Comparison of ENCODE assay signal across 9 mouse cellular contexts in the genomic region with DNA sequence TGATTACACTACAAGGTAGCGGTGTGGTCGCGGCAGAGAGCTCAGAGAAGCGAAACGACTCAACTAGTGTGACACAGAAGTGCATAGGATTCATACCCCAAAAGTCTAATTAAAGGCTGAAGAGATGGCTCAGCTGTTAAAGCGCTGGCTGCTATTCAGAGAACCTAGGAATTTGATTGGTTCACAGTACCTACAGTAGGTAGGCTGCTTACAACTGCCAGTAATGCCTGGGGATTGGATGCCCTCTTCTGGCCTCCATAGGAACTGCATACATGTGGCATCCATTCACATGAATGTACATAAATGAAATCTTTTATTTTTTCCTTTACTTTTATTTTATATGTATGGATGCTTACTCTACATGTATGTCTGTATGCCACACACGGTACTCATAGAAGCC. TPM values are rescaled to one million over a fixed set of nuclear protein-coding genes. Genes with fewer than 3 reads are reported as not detected.
DNase-seq lines count a peak whose midpoint lies in the region; ATAC-seq lines count a peak whose summit lies in the region.
"Had no signal": no experiment of that assay in that cellular context is flagged by ENCODE, and none has a peak within 500 bp of the region (broad histone marks: within the 10 kb centered on the region; RNA-seq: fewer than 3 reads in every experiment).

No protein-coding gene starts in this region.

- no peaks in the 10 kb centered on the region for H3K9me3 ChIP-seq in hindbrain, embryonic 11.5 days (ENCODE audit: control insufficient read depth, low read length)
- no peaks in the 10 kb centered on the region for H3K9me3 ChIP-seq in hindbrain, embryonic 12.5 days (replicated peaks)
- H3K9me3 ChIP-seq in embryonic facial prominence, embryonic 11.5 days (replicated peaks; ENCODE audit: control insufficient read depth, low read length), result no peaks in the 10 kb centered on the region
- no peaks in the 10 kb centered on the region for H3K9me3 ChIP-seq in midbrain, embryonic 13.5 days
- H3K9me3 ChIP-seq: lung, embryonic 15.5 days had no signal

- no peak overlapping the region for H3K4me3 ChIP-seq in hindbrain, embryonic 11.5 days (ENCODE audit: low read depth, low read length)
- no peak overlapping the region for H3K4me3 ChIP-seq in hindbrain, embryonic 12.5 days
- no peak overlapping the region for H3K4me3 ChIP-seq in embryonic facial prominence, embryonic 11.5 days (ENCODE audit: low read depth, low read length)
- no peak overlapping the region for H3K4me3 ChIP-seq in midbrain, embryonic 13.5 days (replicated peaks)
- H3K4me3 ChIP-seq: lung, embryonic 15.5 days had no signal

- no peak overlapping the region for H3K9ac ChIP-seq in hindbrain, embryonic 11.5 days (ENCODE audit: low read depth, low read length)
- H3K9ac ChIP-seq in hindbrain, embryonic 12.5 days, result no peak overlapping the region
- H3K9ac ChIP-seq in embryonic facial prominence, embryonic 11.5 days (replicated peaks; ENCODE audit: low read length), result no peak overlapping the region
- no peak overlapping the region for H3K9ac ChIP-seq in midbrain, embryonic 13.5 days (replicated peaks)
- H3K9ac ChIP-seq: lung, embryonic 15.5 days had no signal

- peaks cover 29% of the 10 kb centered on the region for H3K27me3 ChIP-seq in hindbrain, embryonic 11.5 days (ENCODE audit: control insufficient read depth, insufficient read depth, low read length)
- H3K27me3 ChIP-seq in hindbrain, embryonic 12.5 days, result peaks cover 38% of the 10 kb centered on the region
- H3K27me3 ChIP-seq in embryonic facial prominence, embryonic 11.5 days (ENCODE audit: control insufficient read depth, insufficient read depth, low read length), result peaks cover 22% of the 10 kb centered on the region
- H3K27me3 ChIP-seq in midbrain, embryonic 13.5 days, result peaks cover 39% of the 10 kb centered on the region

- H3K27ac ChIP-seq in hindbrain, embryonic 11.5 days (ENCODE audit: low read depth, low read length), result no peak overlapping the region
- no peak overlapping the region for H3K27ac ChIP-seq in hindbrain, embryonic 12.5 days
- H3K27ac ChIP-seq in embryonic facial prominence, embryonic 11.5 days (replicated peaks; ENCODE audit: low read depth, low read length), result no peak overlapping the region
- H3K27ac ChIP-seq in midbrain, embryonic 13.5 days, result no peak overlapping the region
- H3K27ac ChIP-seq: lung, embryonic 15.5 days had no signal

- WGBS in hindbrain, embryonic 11.5 days, result 32% methylated on average over 7 of the region's 7 CpGs
- 20% methylated on average over 7 of the region's 7 CpGs for WGBS in hindbrain, embryonic 12.5 days
- 27% methylated on average over 7 of the region's 7 CpGs for WGBS in embryonic facial prominence, embryonic 11.5 days
- 31% methylated on average over 7 of the region's 7 CpGs for WGBS in midbrain, embryonic 13.5 days

- H3K36me3 ChIP-seq in hindbrain, embryonic 11.5 days (ENCODE audit: control insufficient read depth, insufficient read depth, low read length), result no peaks in the 10 kb centered on the region
- no peaks in the 10 kb centered on the region for H3K36me3 ChIP-seq in hindbrain, embryonic 12.5 days
- H3K36me3 ChIP-seq in embryonic facial prominence, embryonic 11.5 days (replicated peaks; ENCODE audit: control insufficient read depth, insufficient read depth, low read depth, low read length), result no peaks in the 10 kb centered on the region
- H3K36me3 ChIP-seq in midbrain, embryonic 13.5 days, result no peaks in the 10 kb centered on the region
- H3K36me3 ChIP-seq: lung, embryonic 15.5 days had no signal

- ATAC-seq in hindbrain, embryonic 11.5 days (ENCODE audit: low FRiP score), result no peak
- ATAC-seq in hindbrain, embryonic 12.5 days (ENCODE audit: low FRiP score), result no peak
- no peak for ATAC-seq in embryonic facial prominence, embryonic 11.5 days (replicated peaks; ENCODE audit: insufficient number of reproducible peaks, low FRiP score, low TSS enrichment, low read depth)
- ATAC-seq in midbrain, embryonic 13.5 days, result 0 out of 2 replicates have a peak, but pooled peaks have one; percentile 28

- no peaks in the 10 kb centered on the region for H3K4me1 ChIP-seq in hindbrain, embryonic 11.5 days (replicated peaks; ENCODE audit: control insufficient read depth, insufficient read depth, low read length)
- H3K4me1 ChIP-seq in hindbrain, embryonic 12.5 days, result peaks cover 13% of the 10 kb centered on the region
- no peaks in the 10 kb centered on the region; the same call in 1 of the 2 replicates for H3K4me1 ChIP-seq in embryonic facial prominence, embryonic 11.5 days (ENCODE audit: control insufficient read depth, insufficient read depth, low read length)
- peaks cover 12% of the 10 kb centered on the region for H3K4me1 ChIP-seq in midbrain, embryonic 13.5 days (replicated peaks)

- no peak overlapping the region for H3K4me2 ChIP-seq in hindbrain, embryonic 11.5 days (replicated peaks; ENCODE audit: low read depth, low read length)
- no peak overlapping the region for H3K4me2 ChIP-seq in hindbrain, embryonic 12.5 days (replicated peaks)
- no peak overlapping the region for H3K4me2 ChIP-seq in embryonic facial prominence, embryonic 11.5 days (ENCODE audit: low read depth, low read length)
- no peak overlapping the region for H3K4me2 ChIP-seq in midbrain, embryonic 13.5 days (replicated peaks)
- H3K4me2 ChIP-seq: lung, embryonic 15.5 days had no signal

- peak; percentile 69 for DNase-seq in hindbrain, embryonic 11.5 days (ENCODE audit: low spot score)
- DNase-seq in CD8-positive naive resting alpha-beta T cell, adult 2 months (ENCODE audit: low read depth in 2 of 2, low spot score in 2 of 2), result peak; percentile 29 to 44
- peak; percentile 56 for DNase-seq in adrenal gland, adult 2 months
- peak; percentile 64 for DNase-seq in embryonic facial prominence, embryonic 11.5 days (ENCODE audit: low spot score)
- DNase-seq in layer of hippocampus, adult 9-10 months (ENCODE audit: low spot score), result peak; percentile 50
- peak; percentile 55 to 59 for DNase-seq in thymus, postnatal 36 days

RNA-seq across cellular contexts. Expression of gene Phlda2, which starts 3.7 kb away (rescaled TPM):
- polyA plus RNA-seq in hindbrain, embryonic 11.5 days (2014; fragmentation: Nextera tagmentation; extraction: Ambion mirVana), result 1.3 and 2.1 TPM in 2 replicates
- polyA plus RNA-seq in hindbrain, embryonic 12.5 days (2016; fragmentation: Nextera tagmentation; extraction: Ambion mirVana), result 3.3 TPM in 2 replicates
- total RNA-seq in adrenal gland, adult 2 months (2021), result under 1 TPM; 0.40 to 0.55 TPM
- 3.5 and 4.2 TPM in 2 replicates for polyA plus RNA-seq in adrenal gland, adult 2 months (2012; rRNA removed)
- polyA plus RNA-seq in embryonic facial prominence, embryonic 11.5 days (2014; fragmentation: Nextera tagmentation; extraction: Ambion mirVana), result 2.8 and 2.9 TPM in 2 replicates
- 0.37 and 0.73 TPM in 2 replicates for polyA plus RNA-seq in midbrain, embryonic 13.5 days (2015; fragmentation: Nextera tagmentation; extraction: Ambion mirVana)

RNA-seq across cellular contexts. Expression of gene Slc22a18, which starts 33.1 kb away (rescaled TPM):
- 0.14 and 0.71 TPM in 2 replicates for polyA plus RNA-seq in hindbrain, embryonic 11.5 days (2014; fragmentation: Nextera tagmentation; extraction: Ambion mirVana)
- 0.63 and 0.72 TPM in 2 replicates for polyA plus RNA-seq in hindbrain, embryonic 12.5 days (2016; fragmentation: Nextera tagmentation; extraction: Ambion mirVana)
- total RNA-seq in adrenal gland, adult 2 months (2021), result 1 to 10 TPM; 1.5 to 4.1 TPM
- polyA plus RNA-seq in adrenal gland, adult 2 months (2012; rRNA removed), result 13.3 and 17.5 TPM in 2 replicates
- 0.58 and 1.0 TPM in 2 replicates for polyA plus RNA-seq in embryonic facial prominence, embryonic 11.5 days (2014; fragmentation: Nextera tagmentation; extraction: Ambion mirVana)
- 0.39 and 0.74 TPM in 2 replicates for polyA plus RNA-seq in midbrain, embryonic 13.5 days (2015; fragmentation: Nextera tagmentation; extraction: Ambion mirVana)

RNA-seq across cellular contexts. Expression of gene Nap1l4, which starts 42.2 kb away (rescaled TPM):
- 175 and 187 TPM in 2 replicates for polyA plus RNA-seq in hindbrain, embryonic 11.5 days (2014; fragmentation: Nextera tagmentation; extraction: Ambion mirVana)
- 321 and 332 TPM in 2 replicates for polyA plus RNA-seq in hindbrain, embryonic 12.5 days (2016; fragmentation: Nextera tagmentation; extraction: Ambion mirVana)
- total RNA-seq in adrenal gland, adult 2 months (2021), result 100 to 1,000 TPM; 149 to 217 TPM
- polyA plus RNA-seq in adrenal gland, adult 2 months (2012; rRNA removed), result 35.0 and 40.0 TPM in 2 replicates
- 178 and 197 TPM in 2 replicates for polyA plus RNA-seq in embryonic facial prominence, embryonic 11.5 days (2014; fragmentation: Nextera tagmentation; extraction: Ambion mirVana)
- polyA plus RNA-seq in midbrain, embryonic 13.5 days (2015; fragmentation: Nextera tagmentation; extraction: Ambion mirVana), result 364 and 378 TPM in 2 replicates

RNA-seq across cellular contexts. Expression of gene Cdkn1c, which starts 45.8 kb away (rescaled TPM):
- polyA plus RNA-seq in hindbrain, embryonic 11.5 days (2014; fragmentation: Nextera tagmentation; extraction: Ambion mirVana), result 942 and 1,091 TPM in 2 replicates
- polyA plus RNA-seq in hindbrain, embryonic 12.5 days (2016; fragmentation: Nextera tagmentation; extraction: Ambion mirVana), result 1,001 and 1,276 TPM in 2 replicates
- 100 to 1,000 TPM; 239 to 672 TPM for total RNA-seq in adrenal gland, adult 2 months (2021)
- 469 and 597 TPM in 2 replicates for polyA plus RNA-seq in adrenal gland, adult 2 months (2012; rRNA removed)
- 1,085 and 1,117 TPM in 2 replicates for polyA plus RNA-seq in embryonic facial prominence, embryonic 11.5 days (2014; fragmentation: Nextera tagmentation; extraction: Ambion mirVana)
- polyA plus RNA-seq in midbrain, embryonic 13.5 days (2015; fragmentation: Nextera tagmentation; extraction: Ambion mirVana), result 379 and 515 TPM in 2 replicates
